Mouse (Mus musculus) heart, adult 2 months (tissue): ENCODE measurements at regions not wholly inside any gene's neighbourhood (a gene's known extent, or its start where the extent isn't known, plus 50 kb on each side); places are given as distances from the start of the nearest gene placed in this dataset.

Experiments used
- CTCF ChIP-seq: fragments of 200-600 bp; IDR thresholded peaks from 2 replicates; pipeline ENCODE4 v1.8.1; 2022; ENCODE audit warnings: antibody characterized with exemption, mild to moderate bottlenecking, moderate library complexity
- POLR2A ChIP-seq: fragments of 200-500 bp; IDR thresholded peaks from 2 replicates; pipeline ENCODE4 v1.6.1; 2011; ENCODE audit warnings: mild to moderate bottlenecking, low read depth, low read length, control low read depth; ENCODE audit not compliant: insufficient read depth

DNA sequence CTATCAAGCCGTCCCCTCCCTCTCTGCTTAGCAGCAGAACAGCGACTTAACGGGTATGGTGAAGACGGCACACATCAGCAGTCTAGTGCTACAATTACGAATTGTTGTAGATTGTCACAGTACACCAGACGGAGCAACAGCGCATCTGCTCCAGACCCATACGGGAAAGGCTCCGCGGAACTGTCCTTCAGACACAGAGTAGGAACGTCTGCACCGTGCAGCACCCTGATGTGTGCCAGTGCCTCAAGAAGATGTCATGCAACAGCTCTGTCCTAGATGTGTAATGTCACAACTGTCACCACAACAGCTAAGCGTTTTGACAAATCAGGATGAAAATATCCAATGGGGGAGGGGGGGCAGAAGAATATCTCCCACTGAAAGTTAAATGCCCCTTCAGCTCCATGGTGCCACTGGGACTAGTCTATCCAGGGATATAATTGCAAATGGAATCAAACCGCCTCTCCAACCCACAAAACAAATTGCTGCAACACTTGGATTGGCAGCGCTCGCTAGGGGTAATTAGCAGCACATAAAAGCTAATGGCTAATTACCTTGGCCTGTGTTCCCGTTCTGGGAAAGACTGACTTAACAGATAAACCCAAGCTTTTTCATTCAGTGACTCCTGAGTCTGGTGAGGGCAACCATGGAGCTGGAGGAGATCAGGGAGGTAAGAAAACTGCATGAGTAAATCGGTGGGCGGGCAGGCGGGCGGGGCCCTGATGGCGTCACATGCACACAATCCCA is 472.6 kb downstream of the Zfp704 start:
- TF ChIP-seq CTCF (no peak), POLR2A (no peak)
